Mouse (Mus musculus): ENCODE measurements around the gene Ralgds. TPM values are rescaled to one million over a fixed set of nuclear protein-coding genes. Genes with fewer than 3 reads are reported as not detected.

Ralgds gene
- polyA plus RNA-seq, 1 experiment from 2014 or later: 55.9 TPM

- ATAC-seq (ENCODE audit: low FRiP score): no peak
- 67% methylated on average over 5 of the region's 5 CpGs for WGBS
- no peak overlapping the region for H3K9ac ChIP-seq (ENCODE audit: low read depth, low read length)
- no peak overlapping the region for H3K4me2 ChIP-seq (replicated peaks; ENCODE audit: low read depth, low read length)
- no peaks in the 10 kb centered on the region for H3K4me1 ChIP-seq (replicated peaks; ENCODE audit: control insufficient read depth, insufficient read depth, low read length)
- no peaks in the 10 kb centered on the region for H3K27me3 ChIP-seq (ENCODE audit: control insufficient read depth, insufficient read depth, low read length)
- no peak overlapping the region for H3K27ac ChIP-seq (ENCODE audit: low read depth, low read length)
- DNase-seq (ENCODE audit: low spot score): peak; percentile 37
- H3K36me3 ChIP-seq (ENCODE audit: control insufficient read depth, insufficient read depth, low read length): no peaks in the 10 kb centered on the region
- H3K9me3 ChIP-seq (ENCODE audit: control insufficient read depth, low read length): no peaks in the 10 kb centered on the region
- H3K4me3 ChIP-seq (ENCODE audit: low read depth, low read length): no peak overlapping the region
Measured at GRCm38 (mm10) chr2:28578003-28578402, 65.1 kb downstream of the Ralgds start.

GRCm38 (mm10) chr2:28582647-28583353, 69.9 kb downstream of the Ralgds start:
- no peaks in the 10 kb centered on the region for H3K4me1 ChIP-seq (replicated peaks; ENCODE audit: control insufficient read depth, insufficient read depth, low read length)
- H3K27ac ChIP-seq (ENCODE audit: low read depth, low read length): peak overlapping the region; percentile 85
- peak overlapping the region; percentile 59 for H3K4me2 ChIP-seq (replicated peaks; ENCODE audit: low read depth, low read length)
- no peaks in the 10 kb centered on the region for H3K9me3 ChIP-seq (ENCODE audit: control insufficient read depth, low read length)
- ATAC-seq (ENCODE audit: low FRiP score): peak; percentile 90
- H3K4me3 ChIP-seq (ENCODE audit: low read depth, low read length): peak overlapping the region; percentile 46
- H3K36me3 ChIP-seq (ENCODE audit: control insufficient read depth, insufficient read depth, low read length): no peaks in the 10 kb centered on the region
- H3K27me3 ChIP-seq (ENCODE audit: control insufficient read depth, insufficient read depth, low read length): no peaks in the 10 kb centered on the region
- peak overlapping the region; percentile 57 for H3K9ac ChIP-seq (ENCODE audit: low read depth, low read length)
- WGBS: under 1% methylated on average over 56 of the region's 56 CpGs
- peak; percentile 92 for DNase-seq (ENCODE audit: low spot score)

- ATAC-seq (ENCODE audit: low FRiP score) (no peak), DNase-seq (ENCODE audit: low spot score) (no peak)
- Histone ChIP-seq H3K27ac (ENCODE audit: low read depth, low read length) (peak within 1 kb of the TSS; percentile 85), H3K9ac (ENCODE audit: low read depth, low read length) (peak within 1 kb of the TSS; percentile 57), H3K4me3 (ENCODE audit: low read depth, low read length) (peak within 1 kb of the TSS; percentile 46), H3K9me3 (ENCODE audit: control insufficient read depth, low read length) (no peaks in the 10 kb centered on the region), H3K27me3 (ENCODE audit: control insufficient read depth, insufficient read depth, low read length) (no peaks in the 10 kb centered on the region), H3K4me2 (replicated peaks; ENCODE audit: low read depth, low read length) (peak within 1 kb of the TSS; percentile 59), H3K4me1 (replicated peaks; ENCODE audit: control insufficient read depth, insufficient read depth, low read length) (no peaks in the 10 kb centered on the region), H3K36me3 (ENCODE audit: control insufficient read depth, insufficient read depth, low read length) (no peaks in the 10 kb centered on the region)
- WGBS: 80% methylated on average over 9 of the region's 9 CpGs
Measured at GRCm38 (mm10) chr2:28583651-28584050, 70.7 kb downstream of the Ralgds start, which contains the start of gene Gtf3c5. TSS of gene Gtf3c5 (minus strand) at chr2:28583751.

GRCm38 (mm10) chr2:28585043-28585571, 72.2 kb downstream of the Ralgds start:
- WGBS: 23% methylated on average over 6 of the region's 6 CpGs

GRCm38 (mm10) chr2:28585730-28586129, 72.8 kb downstream of the Ralgds start:
- no peaks in the 10 kb centered on the region for H3K9me3 ChIP-seq (ENCODE audit: control insufficient read depth, low read length)
- no peak for ATAC-seq (ENCODE audit: low FRiP score)
- no peak overlapping the region for H3K4me2 ChIP-seq (replicated peaks; ENCODE audit: low read depth, low read length)
- H3K4me3 ChIP-seq (ENCODE audit: low read depth, low read length): no peak overlapping the region
- H3K9ac ChIP-seq (ENCODE audit: low read depth, low read length): no peak overlapping the region
- no peaks in the 10 kb centered on the region for H3K27me3 ChIP-seq (ENCODE audit: control insufficient read depth, insufficient read depth, low read length)
- H3K27ac ChIP-seq (ENCODE audit: low read depth, low read length): no peak overlapping the region
- WGBS: 46% methylated on average over 2 of the region's 2 CpGs
- DNase-seq (ENCODE audit: low spot score): no peak
- H3K36me3 ChIP-seq (ENCODE audit: control insufficient read depth, insufficient read depth, low read length): no peaks in the 10 kb centered on the region
- H3K4me1 ChIP-seq (replicated peaks; ENCODE audit: control insufficient read depth, insufficient read depth, low read length): no peaks in the 10 kb centered on the region

More at GRCm38 (mm10) chr2:28585043-28585571, 72.2 kb downstream of the Ralgds start:
- DNase-seq (ENCODE audit: low spot score) (peak; percentile 89), ATAC-seq (ENCODE audit: low FRiP score) (no peak)
- no peak overlapping the region for H3K27ac ChIP-seq (ENCODE audit: low read depth, low read length)
- H3K9ac ChIP-seq (ENCODE audit: low read depth, low read length): no peak overlapping the region
- H3K9me3 ChIP-seq (ENCODE audit: control insufficient read depth, low read length): no peaks in the 10 kb centered on the region
- no peaks in the 10 kb centered on the region for H3K4me1 ChIP-seq (replicated peaks; ENCODE audit: control insufficient read depth, insufficient read depth, low read length)
- H3K36me3 ChIP-seq (ENCODE audit: control insufficient read depth, insufficient read depth, low read length): no peaks in the 10 kb centered on the region
- H3K4me2 ChIP-seq (replicated peaks; ENCODE audit: low read depth, low read length): no peak overlapping the region
- no peak overlapping the region for H3K4me3 ChIP-seq (ENCODE audit: low read depth, low read length)
- H3K27me3 ChIP-seq (ENCODE audit: control insufficient read depth, insufficient read depth, low read length): no peaks in the 10 kb centered on the region

- H3K36me3 ChIP-seq (ENCODE audit: control insufficient read depth, insufficient read depth, low read length): no peaks in the 10 kb centered on the region
- H3K4me3 ChIP-seq (ENCODE audit: low read depth, low read length): no peak overlapping the region
- WGBS: 37% methylated on average over 1 of the region's 1 CpGs
- no peaks in the 10 kb centered on the region for H3K27me3 ChIP-seq (ENCODE audit: control insufficient read depth, insufficient read depth, low read length)
- DNase-seq (ENCODE audit: low spot score) (no peak), ATAC-seq (ENCODE audit: low FRiP score) (no peak)
- H3K27ac ChIP-seq (ENCODE audit: low read depth, low read length): no peak overlapping the region
- H3K9me3 ChIP-seq (ENCODE audit: control insufficient read depth, low read length): no peaks in the 10 kb centered on the region
- no peaks in the 10 kb centered on the region for H3K4me1 ChIP-seq (replicated peaks; ENCODE audit: control insufficient read depth, insufficient read depth, low read length)
- H3K4me2 ChIP-seq (replicated peaks; ENCODE audit: low read depth, low read length): no peak overlapping the region
- H3K9ac ChIP-seq (ENCODE audit: low read depth, low read length): no peak overlapping the region
Measured at GRCm38 (mm10) chr2:28588574-28588973, 75.6 kb downstream of the Ralgds start.

- Histone ChIP-seq H3K27ac (ENCODE audit: low read depth, low read length) (no peak overlapping the region), H3K4me1 (replicated peaks; ENCODE audit: control insufficient read depth, insufficient read depth, low read length) (no peaks in the 10 kb centered on the region), H3K27me3 (ENCODE audit: control insufficient read depth, insufficient read depth, low read length) (no peaks in the 10 kb centered on the region), H3K4me3 (ENCODE audit: low read depth, low read length) (no peak overlapping the region), H3K9me3 (ENCODE audit: control insufficient read depth, low read length) (no peaks in the 10 kb centered on the region), H3K9ac (ENCODE audit: low read depth, low read length) (no peak overlapping the region), H3K36me3 (ENCODE audit: control insufficient read depth, insufficient read depth, low read length) (no peaks in the 10 kb centered on the region), H3K4me2 (replicated peaks; ENCODE audit: low read depth, low read length) (no peak overlapping the region)
- no peak for ATAC-seq (ENCODE audit: low FRiP score)
- no peak for DNase-seq (ENCODE audit: low spot score)
- WGBS: 78% methylated on average over 2 of the region's 2 CpGs
Measured at GRCm38 (mm10) chr2:28591479-28591878, 78.6 kb downstream of the Ralgds start.

GRCm38 (mm10) chr2:28592809-28593208, 79.9 kb downstream of the Ralgds start:
- DNase-seq (ENCODE audit: low spot score) (peak; percentile 79), ATAC-seq (ENCODE audit: low FRiP score) (no peak)
- Histone ChIP-seq H3K27me3 (ENCODE audit: control insufficient read depth, insufficient read depth, low read length) (no peaks in the 10 kb centered on the region), H3K4me3 (ENCODE audit: low read depth, low read length) (no peak overlapping the region), H3K4me1 (replicated peaks; ENCODE audit: control insufficient read depth, insufficient read depth, low read length) (no peaks in the 10 kb centered on the region), H3K9ac (ENCODE audit: low read depth, low read length) (no peak overlapping the region), H3K9me3 (ENCODE audit: control insufficient read depth, low read length) (no peaks in the 10 kb centered on the region), H3K27ac (ENCODE audit: low read depth, low read length) (no peak overlapping the region), H3K36me3 (ENCODE audit: control insufficient read depth, insufficient read depth, low read length) (no peaks in the 10 kb centered on the region), H3K4me2 (replicated peaks; ENCODE audit: low read depth, low read length) (no peak overlapping the region)
- WGBS: 10% methylated on average over 15 of the region's 15 CpGs

GRCm38 (mm10) chr2:28596021-28596420, 83.1 kb downstream of the Ralgds start:
- Histone ChIP-seq H3K4me2 (replicated peaks; ENCODE audit: low read depth, low read length) (no peak overlapping the region), H3K27me3 (ENCODE audit: control insufficient read depth, insufficient read depth, low read length) (no peaks in the 10 kb centered on the region), H3K9ac (ENCODE audit: low read depth, low read length) (no peak overlapping the region), H3K4me1 (replicated peaks; ENCODE audit: control insufficient read depth, insufficient read depth, low read length) (no peaks in the 10 kb centered on the region), H3K36me3 (ENCODE audit: control insufficient read depth, insufficient read depth, low read length) (no peaks in the 10 kb centered on the region), H3K4me3 (ENCODE audit: low read depth, low read length) (no peak overlapping the region), H3K9me3 (ENCODE audit: control insufficient read depth, low read length) (no peaks in the 10 kb centered on the region), H3K27ac (ENCODE audit: low read depth, low read length) (no peak overlapping the region)
- no peak for ATAC-seq (ENCODE audit: low FRiP score)
- no peak for DNase-seq (ENCODE audit: low spot score)
- 86% methylated on average over 7 of the region's 7 CpGs for WGBS
